Mouse (Mus musculus) kidney, postnatal 36 days (tissue): ENCODE measurements at regions not wholly inside any gene's neighbourhood (a gene's known extent, or its start where the extent isn't known, plus 50 kb on each side); places are given as distances from the start of the nearest gene placed in this dataset.
A peak's percentile ranks its signal among the peaks of the same experiment; 100 is the strongest.
"Not testable (repeated sequence)": the region's sequence is repeated elsewhere in the genome, so short reads cannot be mapped to it uniquely, and the experiment has no call there.

ENCODE experiments used
- DNase-seq, 2 experiments: peaks; one replicate each; pipeline ENCODE4 v3.0.0; 2021 to 2022; ENCODE audit warnings: mixed read lengths in 2 of 2

- DNase-seq: no peak
Observed at GRCm38 (mm10) chr16:22327386-22327785, 61.6 kb upstream of the Tra2b start.

DNA sequence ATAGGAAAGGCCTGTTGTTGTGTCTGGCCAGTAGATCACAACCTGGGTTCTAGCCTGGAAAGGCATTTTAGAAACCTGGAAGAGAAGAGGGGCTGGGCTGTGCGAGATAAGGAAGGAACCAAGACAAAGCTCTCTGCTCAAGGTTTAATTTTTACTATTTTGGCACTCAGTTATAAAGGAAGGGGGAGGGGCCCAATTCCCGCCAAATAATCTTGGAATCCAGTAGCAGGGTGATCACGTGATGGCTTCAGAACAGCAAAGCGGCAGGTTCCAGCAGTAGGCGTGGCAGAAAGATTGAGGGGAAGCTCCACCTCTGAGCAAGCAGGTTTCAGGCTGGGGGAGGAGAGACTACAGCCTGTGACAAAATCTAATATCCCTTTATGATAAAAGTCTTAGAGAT lies 59.4 kb upstream of the Tra2b start:
- not testable (repeated sequence) for DNase-seq

- DNase-seq: peak; percentile 66 to 70
Observed at GRCm38 (mm10) chr16:22316251-22316711, 50.5 kb upstream of the Tra2b start.
